Mouse (Mus musculus) forebrain, embryonic 13.5 days (tissue): ENCODE results near the gene Aacs. TPM values are rescaled to one million over a fixed set of nuclear protein-coding genes. Genes with fewer than 3 reads are reported as not detected.
"Not testable (repeated sequence)": the region's sequence is repeated elsewhere in the genome, so short reads cannot be mapped to it uniquely, and the experiment has no call there.

Experiments used
- ATAC-seq: fragments of 200-750 bp; cut with Nextera tagmentation; 2 replicates; pipeline ENCODE4 v1.8.0; 2017
- H3K27ac ChIP-seq: fragments of 300-500 bp; sonication (generic); 2 replicates; pipeline ENCODE4 v1.5.1; 2015; ENCODE audit warnings: inconsistent platforms, mild to moderate bottlenecking, moderate library complexity
- H3K27me3 ChIP-seq: fragments of 300-500 bp; sonication (generic); 2 replicates; pipeline ENCODE4 v1.6.1; 2015; ENCODE audit warnings: mild to moderate bottlenecking, inconsistent platforms
- H3K36me3 ChIP-seq: fragments of 300-500 bp; sonication (generic); 2 replicates; pipeline ENCODE4 v1.6.1; 2015; ENCODE audit warnings: mild to moderate bottlenecking, inconsistent platforms; ENCODE audit not compliant: poor library complexity, severe bottlenecking
- H3K4me1 ChIP-seq: fragments of 300-500 bp; sonication (generic); 2 replicates; pipeline ENCODE4 v1.6.1; 2015; ENCODE audit warnings: inconsistent platforms
- H3K4me2 ChIP-seq: fragments of 300-500 bp; sonication (generic); 2 replicates; pipeline ENCODE4 v1.6.1; 2015; ENCODE audit warnings: inconsistent platforms, mild to moderate bottlenecking, moderate library complexity
- H3K4me3 ChIP-seq: fragments of 300-500 bp; sonication (generic); 2 replicates; pipeline ENCODE4 v1.5.1; 2015; ENCODE audit warnings: mild to moderate bottlenecking, inconsistent platforms
- H3K9ac ChIP-seq: fragments of 300-500 bp; sonication (generic); 2 replicates; pipeline ENCODE4 v1.6.1; 2015; ENCODE audit warnings: mild to moderate bottlenecking, inconsistent platforms
- H3K9me3 ChIP-seq: fragments of 300-500 bp; sonication (generic); replicated peaks from 2 replicates; pipeline ENCODE4 v1.6.1; 2016; ENCODE audit warnings: inconsistent platforms
- WGBS: fragments of 180-500 bp; shearing (Covaris S2); methylation state at CpG from one replicate; pipeline ENCODE4 v1.1.7; 2015; 5-methylcytosine and 5-hydroxymethylcytosine counted together
- polyA plus RNA-seq: library from polyadenylated mRNA; unstranded; fragments of >200 nt; fragmentation: Nextera tagmentation; extraction: Ambion mirVana; gene quantifications from 2 replicates; pipeline ENCODE4 v1.2.1, GENCODE M21; 2015

Gene Aacs
- polyA plus RNA-seq, 1 experiment from 2014 or later: 53.7 TPM

- Histone ChIP-seq H3K4me1 (peaks cover 13% of the 10 kb centered on the region), H3K27ac (no peak overlapping the region), H3K9me3 (no peaks in the 10 kb centered on the region), H3K9ac (no peak overlapping the region), H3K4me3 (no peak overlapping the region), H3K36me3 (peaks cover 62% of the 10 kb centered on the region), H3K4me2 (no peak overlapping the region), H3K27me3 (no peaks in the 10 kb centered on the region)
- WGBS: 97% methylated on average over 4 of the region's 4 CpGs
- ATAC-seq: no peak
Observed at GRCm38 (mm10) chr5:125485031-125485778, 9.6 kb downstream of the Aacs start.

GRCm38 (mm10) chr5:125486088-125486487 is 10.5 kb downstream of the Aacs start:
- Histone ChIP-seq H3K9me3 (no peaks in the 10 kb centered on the region), H3K4me1 (peaks cover 13% of the 10 kb centered on the region), H3K4me3 (no peak overlapping the region), H3K9ac (no peak overlapping the region), H3K36me3 (peaks cover 62% of the 10 kb centered on the region), H3K27ac (no peak overlapping the region), H3K27me3 (no peaks in the 10 kb centered on the region), H3K4me2 (no peak overlapping the region)
- WGBS: 100% methylated on average over 1 of the region's 1 CpGs
- ATAC-seq: no peak

GRCm38 (mm10) chr5:125487375-125488115 is 11.9 kb downstream of the Aacs start:
- no peak for ATAC-seq
- peaks cover 65% of the 10 kb centered on the region for H3K36me3 ChIP-seq
- no peak overlapping the region for H3K4me3 ChIP-seq
- no peaks in the 10 kb centered on the region for H3K27me3 ChIP-seq
- H3K9me3 ChIP-seq: no peaks in the 10 kb centered on the region
- H3K4me2 ChIP-seq: no peak overlapping the region
- 60% methylated on average over 11 of the region's 11 CpGs for WGBS
- no peak overlapping the region for H3K9ac ChIP-seq
- H3K27ac ChIP-seq: peak overlapping the region; percentile 49
- H3K4me1 ChIP-seq: peaks cover 13% of the 10 kb centered on the region

- H3K9me3 ChIP-seq: no peaks in the 10 kb centered on the region
- peak overlapping the region; percentile 49 for H3K27ac ChIP-seq
- no peak for ATAC-seq
Observed at GRCm38 (mm10) chr5:125488116-125488455, 12.5 kb downstream of the Aacs start.

GRCm38 (mm10) chr5:125488953-125489352 is 13.3 kb downstream of the Aacs start:
- peaks cover 59% of the 10 kb centered on the region for H3K36me3 ChIP-seq
- not testable (repeated sequence) for H3K4me3 ChIP-seq, ATAC-seq, H3K9me3 ChIP-seq, H3K4me2 ChIP-seq, H3K27me3 ChIP-seq, H3K9ac ChIP-seq, H3K27ac ChIP-seq
- WGBS: 92% methylated on average over 5 of the region's 5 CpGs
- peaks cover 13% of the 10 kb centered on the region for H3K4me1 ChIP-seq

More at GRCm38 (mm10) chr5:125488116-125488455, 12.5 kb downstream of the Aacs start:
- Histone ChIP-seq H3K4me2 (no peak overlapping the region), H3K4me3 (no peak overlapping the region), H3K4me1 (peaks cover 13% of the 10 kb centered on the region), H3K9ac (no peak overlapping the region), H3K27me3 (no peaks in the 10 kb centered on the region), H3K36me3 (peaks cover 65% of the 10 kb centered on the region)
- 73% methylated on average over 4 of the region's 4 CpGs for WGBS

- 90% methylated on average over 10 of the region's 10 CpGs for WGBS
Observed at GRCm38 (mm10) chr5:125491107-125491506, 15.5 kb downstream of the Aacs start.

GRCm38 (mm10) chr5:125492379-125493092 is 16.9 kb downstream of the Aacs start:
- no peak for ATAC-seq
- no peak overlapping the region for H3K4me2 ChIP-seq
- WGBS: 72% methylated on average over 16 of the region's 17 CpGs
- no peaks in the 10 kb centered on the region for H3K27me3 ChIP-seq
- H3K27ac ChIP-seq: no peak overlapping the region
- peaks cover 54% of the 10 kb centered on the region for H3K36me3 ChIP-seq
- no peak overlapping the region for H3K4me3 ChIP-seq
- H3K9ac ChIP-seq: no peak overlapping the region
- peaks cover 5% of the 10 kb centered on the region for H3K4me1 ChIP-seq
- no peaks in the 10 kb centered on the region for H3K9me3 ChIP-seq

More at GRCm38 (mm10) chr5:125491107-125491506, 15.5 kb downstream of the Aacs start:
- Histone ChIP-seq H3K27me3 (no peaks in the 10 kb centered on the region), H3K9ac (no peak overlapping the region), H3K4me2 (no peak overlapping the region), H3K9me3 (no peaks in the 10 kb centered on the region), H3K36me3 (peaks cover 59% of the 10 kb centered on the region), H3K27ac (no peak overlapping the region), H3K4me1 (peaks cover 13% of the 10 kb centered on the region), H3K4me3 (no peak overlapping the region)
- no peak for ATAC-seq

- Histone ChIP-seq H3K27ac (no peak overlapping the region), H3K4me3 (no peak overlapping the region), H3K36me3 (peaks cover 54% of the 10 kb centered on the region), H3K4me2 (no peak overlapping the region), H3K4me1 (0 out of 2 replicates have a peak, but pooled peaks cover 5% of the 10 kb centered on the region), H3K9ac (no peak overlapping the region), H3K27me3 (no peaks in the 10 kb centered on the region), H3K9me3 (no peaks in the 10 kb centered on the region)
- WGBS: 67% methylated on average over 5 of the region's 5 CpGs
- no peak for ATAC-seq
Observed at GRCm38 (mm10) chr5:125493093-125493423, 17.4 kb downstream of the Aacs start.

GRCm38 (mm10) chr5:125495655-125496054 is 20.0 kb downstream of the Aacs start:
- 92% methylated on average over 10 of the region's 10 CpGs for WGBS
- H3K4me3 ChIP-seq: no peak overlapping the region
- peaks cover 54% of the 10 kb centered on the region for H3K36me3 ChIP-seq
- H3K4me2 ChIP-seq: no peak overlapping the region
- no peak for ATAC-seq
- H3K27me3 ChIP-seq: no peaks in the 10 kb centered on the region
- no peak overlapping the region for H3K9ac ChIP-seq
- no peak overlapping the region for H3K27ac ChIP-seq
- H3K4me1 ChIP-seq: 0 out of 2 replicates have a peak, but pooled peaks cover 8% of the 10 kb centered on the region
- no peaks in the 10 kb centered on the region for H3K9me3 ChIP-seq

GRCm38 (mm10) chr5:125497821-125498600 is 22.4 kb downstream of the Aacs start:
- H3K4me1 ChIP-seq: peaks cover 19% of the 10 kb centered on the region
- H3K36me3 ChIP-seq: peaks cover 36% of the 10 kb centered on the region
- 65% methylated on average over 12 of the region's 12 CpGs for WGBS
- no peaks in the 10 kb centered on the region for H3K27me3 ChIP-seq
- no peak overlapping the region for H3K27ac ChIP-seq
- peak; percentile 77 for ATAC-seq
- no peaks in the 10 kb centered on the region for H3K9me3 ChIP-seq
- no peak overlapping the region for H3K4me2 ChIP-seq
- no peak overlapping the region for H3K9ac ChIP-seq
- no peak overlapping the region for H3K4me3 ChIP-seq

GRCm38 (mm10) chr5:125501505-125501904 is 25.9 kb downstream of the Aacs start:
- no peaks in the 10 kb centered on the region for H3K9me3 ChIP-seq
- 90% methylated on average over 6 of the region's 6 CpGs for WGBS
- peaks cover 19% of the 10 kb centered on the region for H3K4me1 ChIP-seq
- no peak overlapping the region for H3K27ac ChIP-seq
- no peak overlapping the region for H3K4me2 ChIP-seq
- H3K36me3 ChIP-seq: peaks cover 41% of the 10 kb centered on the region
- H3K4me3 ChIP-seq: no peak overlapping the region
- no peaks in the 10 kb centered on the region for H3K27me3 ChIP-seq
- no peak for ATAC-seq
- no peak overlapping the region for H3K9ac ChIP-seq
